In genomic region chr2:11501301-11502254, GRCm38 (mm10) we compare ENCODE assay signal across 8 mouse cellular contexts. TPM values are rescaled to one million over a fixed set of nuclear protein-coding genes. Genes with fewer than 3 reads are reported as not detected.
DNase-seq lines count a peak whose midpoint lies in the region; ATAC-seq and TF ChIP-seq lines count a peak whose summit lies in the region.

No protein-coding gene starts in this region.

- peak; percentile 76 for TF ChIP-seq CTCF in cortical plate, adult 2 months (IDR thresholded peaks at IDR 0.05; ENCODE audit: extremely low read depth, insufficient read depth, low read length)
- peak; percentile 90 for TF ChIP-seq CTCF in left cerebral cortex, adult 2 months (IDR thresholded peaks at IDR 0.05)

- WGBS in macrophage (ENCODE audit: missing documents), result 1% methylated on average over 76 of the region's 76 CpGs

- no peaks in the 10 kb centered on the region; the same call in 1 of the 2 replicates for H3K36me3 ChIP-seq in macrophage (ENCODE audit: inconsistent target)

- peaks cover 2% of the 10 kb centered on the region; the same call in 1 of the 2 replicates for H3K4me1 ChIP-seq in cortical plate, adult 2 months (ENCODE audit: control insufficient read depth, insufficient read depth, low read length)

- peak; percentile 91 for TF ChIP-seq POLR2A in cortical plate, adult 2 months (IDR thresholded peaks at IDR 0.05; ENCODE audit: extremely low read depth, insufficient read depth, low read length)

- peaks cover 41% of the 10 kb centered on the region for H3K79me2 ChIP-seq in macrophage (ENCODE audit: inconsistent target)

- peak; percentile 88 to 93 for DNase-seq in gastrocnemius, adult 8-10 months (ENCODE audit: low spot score in 2 of 2)
- DNase-seq in hindlimb bud, embryonic 11.5 days (ENCODE audit: extremely low spot score, low read depth, low spot score), result peak; percentile 69
- DNase-seq in left cerebral cortex, adult 2 months (ENCODE audit: extremely low spot score in 1 of 2, low spot score in 2 of 2), result peak; percentile 89 to 93
- DNase-seq in retina, postnatal 7 days (ENCODE audit: low read depth, low spot score), result peak; percentile 73
- DNase-seq in urinary bladder, adult 18-20 months (ENCODE audit: low spot score in 2 of 2), result peak; percentile 81 to 93

- intact Hi-C loops in left cerebral cortex, adult 2 months (cut with DNase I), result loop anchor here (1.0 to 2.0 kb wide), 6 partner anchors 34 to 170 kb away; no protein-coding TSS in a partner anchor

- peak overlapping the region; percentile 66 for H3K4me3 ChIP-seq in cortical plate, adult 2 months (ENCODE audit: insufficient read depth, low read length)
- peak overlapping the region; percentile 73 for H3K4me3 ChIP-seq in left cerebral cortex, adult 2 months
- peak overlapping the region; percentile 73 for H3K4me3 ChIP-seq in macrophage (ENCODE audit: inconsistent target)

- peak; percentile 71 for ATAC-seq in activated CD4-positive, CD25-positive, alpha-beta regulatory T cell, adult 4 months

- H3K27ac ChIP-seq in cortical plate, adult 2 months (ENCODE audit: insufficient read depth, low read length), result peak overlapping the region; percentile 91
- peak overlapping the region; percentile 95 for H3K27ac ChIP-seq in left cerebral cortex, adult 2 months
- H3K27ac ChIP-seq in macrophage, result peak overlapping the region; percentile 75

RNA-seq across cellular contexts. Expression of gene Pfkfb3, which starts 52.3 kb away (rescaled TPM):
- 10 to 100 TPM; 11.2 to 18.2 TPM for polyA plus RNA-seq in activated CD4-positive, CD25-positive, alpha-beta regulatory T cell, adult 4 months (2017; shearing (Covaris generic))
- 19.4 and 20.6 TPM in 2 replicates for polyA plus RNA-seq in cortical plate, adult 2 months (2012; rRNA removed)
- total RNA-seq in gastrocnemius, adult 8-10 months (2022), result 100 to 1,000 TPM; 202 to 429 (median 324) TPM
- total RNA-seq in left cerebral cortex, adult 2 months (2021), result 10 to 100 TPM; 33.8 to 47.2 TPM
- total RNA-seq in macrophage (2018; cell fraction: chromatin; rRNA removed), result 1,000 to 10,000 TPM in 2 of 26 experiments, 100 to 1,000 TPM in 24; 111 to 1,491 (median 237) TPM
- total RNA-seq in macrophage (2018; cell fraction: cytosol; rRNA removed), result 100 to 1,000 TPM in 2 of 26 experiments, 10 to 100 TPM in 24; 30.1 to 146 (median 53.5) TPM
- 100 to 1,000 TPM in 21 of 26 experiments, 10 to 100 TPM in 5; 72.7 to 734 (median 143) TPM for total RNA-seq in macrophage (2018; cell fraction: nucleus; rRNA removed)
- 29.8 to 38.1 TPM (median 29.9 TPM) in 3 replicates for polyA plus RNA-seq in macrophage (2018)

Comparison
In these comparisons a context has a peak if more than half of its experiments do, and no peak if none do; other contexts are left out.
1. Peak in every context shown above with its lines: DNase-seq, ATAC-seq, H3K4me3 ChIP-seq and H3K27ac ChIP-seq.